Mouse (Mus musculus): Measurements from ENCODE around the gene Qk.

- no peak for TF ChIP-seq EP300 (IDR thresholded peaks at IDR 0.05; ENCODE audit: low read depth)
- no peak for TF ChIP-seq CTCF (IDR thresholded peaks at IDR 0.05; ENCODE audit: low read depth)
Observed at GRCm38 (mm10) chr17:10195703-10196102, 124.0 kb downstream of the Qk start.
